Mouse (Mus musculus) adrenal gland, postnatal 14 days (tissue): Measurements from ENCODE around the gene Cnst. TPM values are rescaled to one million over a fixed set of nuclear protein-coding genes. Genes with fewer than 3 reads are reported as not detected.
A peak's percentile ranks its signal among the peaks of the same experiment; 100 is the strongest.

Experiments
- DNase-seq: peaks from one replicate; pipeline ENCODE4 v3.0.0; 2021; ENCODE audit warnings: mixed read lengths
- total RNA-seq: library from RNA; stranded (reverse); gene quantifications from 2 replicates; pipeline ENCODE4 v1.2.3, GENCODE M21; 2021

Gene Cnst
- total RNA-seq, 1 experiment from 2014 or later = 40.4 TPM

- DNase-seq = peak; percentile 21
Measured at GRCm38 (mm10) chr1:179553197-179553948, 7.2 kb downstream of the Cnst start.

GRCm38 (mm10) chr1:179553949-179554347, 7.8 kb downstream of the Cnst start:
- no peak for DNase-seq

GRCm38 (mm10) chr1:179556921-179557320, 10.8 kb downstream of the Cnst start:
- DNase-seq = no peak

GRCm38 (mm10) chr1:179559446-179560194, 13.4 kb downstream of the Cnst start:
- no peak for DNase-seq

GRCm38 (mm10) chr1:179560845-179561430, 14.8 kb downstream of the Cnst start:
- no peak for DNase-seq

- DNase-seq = no peak
Measured at GRCm38 (mm10) chr1:179563211-179563610, 17.0 kb downstream of the Cnst start.

- peak; percentile 82 for DNase-seq
Measured at GRCm38 (mm10) chr1:179563926-179564325, 17.8 kb downstream of the Cnst start.

GRCm38 (mm10) chr1:179567558-179567957, 21.4 kb downstream of the Cnst start:
- no peak for DNase-seq

GRCm38 (mm10) chr1:179568690-179569398, 22.7 kb downstream of the Cnst start:
- no peak for DNase-seq

- DNase-seq = no peak
Measured at GRCm38 (mm10) chr1:179570482-179570881, 24.3 kb downstream of the Cnst start.

- no peak for DNase-seq
Measured at GRCm38 (mm10) chr1:179571686-179572085, 25.5 kb downstream of the Cnst start.

GRCm38 (mm10) chr1:179573650-179574206, 27.6 kb downstream of the Cnst start:
- DNase-seq = no peak

GRCm38 (mm10) chr1:179578625-179579024, 32.5 kb downstream of the Cnst start:
- no peak for DNase-seq

GRCm38 (mm10) chr1:179580200-179580599, 34.0 kb downstream of the Cnst start:
- no peak for DNase-seq

GRCm38 (mm10) chr1:179581422-179581821, 35.3 kb downstream of the Cnst start:
- DNase-seq = no peak

GRCm38 (mm10) chr1:179582021-179582433, 35.9 kb downstream of the Cnst start:
- no peak for DNase-seq

- no peak for DNase-seq
Measured at GRCm38 (mm10) chr1:179583090-179583489, 36.9 kb downstream of the Cnst start.

- DNase-seq = no peak
Measured at GRCm38 (mm10) chr1:179584220-179584619, 38.0 kb downstream of the Cnst start.

- DNase-seq = no peak
Measured at GRCm38 (mm10) chr1:179585646-179586045, 39.5 kb downstream of the Cnst start.

- DNase-seq = no peak
Measured at GRCm38 (mm10) chr1:179586430-179587095, 40.4 kb downstream of the Cnst start.

GRCm38 (mm10) chr1:179588230-179588629, 42.1 kb downstream of the Cnst start:
- no peak for DNase-seq

- no peak for DNase-seq
Measured at GRCm38 (mm10) chr1:179591639-179592038, 45.5 kb downstream of the Cnst start.
